Mouse (Mus musculus): ENCODE measurements at regions not wholly inside any gene's neighbourhood (a gene's known extent, or its start where the extent isn't known, plus 50 kb on each side); places are given as distances from the start of the nearest gene placed in this dataset.
"Not testable (repeated sequence)": the region's sequence is repeated elsewhere in the genome, so short reads cannot be mapped to it uniquely, and the experiment has no call there.

- no peaks in the 10 kb centered on the region for H3K36me3 ChIP-seq
- H3K4me1 ChIP-seq = no peaks in the 10 kb centered on the region
- H3K9me3 ChIP-seq = no peaks in the 10 kb centered on the region; the same call in 1 of the 2 replicates
- WGBS = 70% methylated on average over 2 of the region's 2 CpGs
- no peak for ATAC-seq (ENCODE audit: insufficient number of reproducible peaks, insufficient read depth, low FRiP score, low TSS enrichment, low read depth)
- no peak overlapping the region for H3K27ac ChIP-seq
- no peak overlapping the region for H3K4me3 ChIP-seq
- no peak overlapping the region for H3K9ac ChIP-seq
- no peaks in the 10 kb centered on the region for H3K27me3 ChIP-seq
- H3K4me2 ChIP-seq = no peak overlapping the region
Measured at GRCm38 (mm10) chr6:89169520-89169919, 192.9 kb downstream of the Plxna1 start.

DNA sequence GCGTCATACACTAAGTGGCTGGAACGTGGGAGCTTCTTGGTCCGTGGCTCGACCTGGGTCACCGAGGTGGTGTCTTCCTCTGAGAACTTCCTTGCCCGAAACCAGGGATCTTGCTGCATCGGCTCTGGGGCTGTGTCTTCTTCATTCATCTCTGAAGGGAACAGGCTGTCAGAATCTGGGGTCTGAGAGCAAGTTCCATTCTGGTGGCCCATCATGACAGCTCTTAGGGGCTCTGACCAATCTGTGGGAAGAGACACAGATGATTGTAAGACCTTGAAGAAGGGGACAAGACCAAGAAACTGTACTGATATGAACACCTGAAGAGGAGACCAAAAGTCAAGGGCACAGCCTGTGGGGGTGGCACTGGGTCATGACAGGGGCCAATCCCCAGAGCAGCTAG, 177.5 kb downstream of the Plxna1 start:
- H3K4me2 ChIP-seq; H3K4me1 ChIP-seq; ATAC-seq (ENCODE audit: insufficient number of reproducible peaks, insufficient read depth, low FRiP score, low TSS enrichment, low read depth); H3K36me3 ChIP-seq; H3K27ac ChIP-seq; H3K27me3 ChIP-seq; H3K4me3 ChIP-seq; H3K9me3 ChIP-seq; H3K9ac ChIP-seq: not testable (repeated sequence)
- 80% methylated on average over 2 of the region's 7 CpGs for WGBS

GRCm38 (mm10) chr6:89200514-89201284, 161.7 kb downstream of the Plxna1 start:
- H3K4me1 ChIP-seq; H3K27me3 ChIP-seq; ATAC-seq (ENCODE audit: insufficient number of reproducible peaks, insufficient read depth, low FRiP score, low TSS enrichment, low read depth); H3K9ac ChIP-seq; H3K9me3 ChIP-seq; H3K27ac ChIP-seq; H3K36me3 ChIP-seq: not testable (repeated sequence)
- Histone ChIP-seq H3K4me2 (peak overlapping the region; percentile 56), H3K4me3 (peak overlapping the region; percentile 32)
- WGBS = 9% methylated on average over 19 of the region's 19 CpGs

DNA sequence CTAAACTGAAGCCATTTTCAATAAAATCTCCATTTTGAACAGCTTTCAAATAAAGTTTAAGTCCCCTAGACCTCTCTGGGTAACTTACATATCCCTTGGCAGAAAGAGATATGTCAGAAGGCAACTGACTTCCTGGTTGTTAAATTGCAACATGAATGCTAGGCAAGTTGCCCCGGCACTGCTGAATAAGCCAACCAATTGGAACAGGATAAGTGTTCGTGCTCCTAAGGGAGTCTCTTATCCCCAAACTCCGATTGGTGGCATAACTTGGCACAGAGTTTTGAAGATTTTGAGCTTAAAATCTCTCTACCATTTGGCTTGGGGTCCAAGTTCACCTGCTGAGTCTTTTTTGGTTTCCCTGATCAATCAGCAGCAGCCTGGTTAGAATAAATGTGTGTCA, 147.4 kb downstream of the Plxna1 start:
- Histone ChIP-seq H3K36me3 (no peaks in the 10 kb centered on the region), H3K27me3 (no peaks in the 10 kb centered on the region), H3K4me1 (no peaks in the 10 kb centered on the region), H3K4me3 (no peak overlapping the region), H3K9ac (no peak overlapping the region), H3K27ac (no peak overlapping the region), H3K9me3 (no peaks in the 10 kb centered on the region), H3K4me2 (no peak overlapping the region)
- WGBS = 62% methylated on average over 3 of the region's 3 CpGs
- ATAC-seq (ENCODE audit: insufficient number of reproducible peaks, insufficient read depth, low FRiP score, low TSS enrichment, low read depth) = no peak

DNA sequence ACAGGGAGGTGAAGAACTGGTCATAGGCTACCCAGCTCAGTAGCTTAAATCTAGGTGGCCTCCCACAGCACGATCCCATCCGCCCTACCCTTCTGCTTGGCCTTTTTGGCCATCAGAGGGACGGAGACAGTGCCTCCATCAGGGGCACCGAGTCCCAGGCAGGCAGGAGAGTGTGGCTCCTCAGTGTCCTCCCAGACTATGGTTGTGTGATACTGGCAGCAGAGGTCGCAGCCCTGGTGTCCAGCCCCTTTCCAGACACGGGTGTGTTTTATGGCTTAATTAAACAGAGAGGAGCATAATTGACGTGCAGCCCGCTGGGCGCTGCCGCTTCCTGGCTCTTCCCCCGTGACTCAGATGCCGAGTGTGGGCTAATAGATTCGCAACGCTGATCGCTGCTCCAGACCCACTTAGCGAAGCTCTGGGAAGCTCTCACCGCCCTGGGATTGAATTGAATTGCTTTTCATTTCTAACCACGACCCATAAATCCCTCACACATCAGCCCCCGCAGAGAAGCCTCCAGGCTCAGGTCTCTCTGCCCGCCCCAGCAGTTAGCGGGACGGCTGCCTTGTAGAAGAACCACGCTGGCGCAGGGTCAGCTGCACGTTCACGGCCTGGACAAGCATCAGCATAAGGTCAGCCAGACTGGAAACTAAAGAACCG, 126.9 kb downstream of the Plxna1 start:
- H3K4me3 ChIP-seq = peak overlapping the region; percentile 14
- WGBS = 23% methylated on average over 27 of the region's 27 CpGs
- no peak for ATAC-seq (ENCODE audit: insufficient number of reproducible peaks, insufficient read depth, low FRiP score, low TSS enrichment, low read depth)
- no peaks in the 10 kb centered on the region for H3K9me3 ChIP-seq
- peak overlapping the region; percentile 52 for H3K4me2 ChIP-seq
- peak overlapping the region; percentile 54; the same call in 1 of the 2 replicates for H3K9ac ChIP-seq
- H3K4me1 ChIP-seq = peaks cover 16% of the 10 kb centered on the region
- H3K27ac ChIP-seq = no peak overlapping the region
- H3K36me3 ChIP-seq = no peaks in the 10 kb centered on the region
- H3K27me3 ChIP-seq = peaks cover 20% of the 10 kb centered on the region

DNA sequence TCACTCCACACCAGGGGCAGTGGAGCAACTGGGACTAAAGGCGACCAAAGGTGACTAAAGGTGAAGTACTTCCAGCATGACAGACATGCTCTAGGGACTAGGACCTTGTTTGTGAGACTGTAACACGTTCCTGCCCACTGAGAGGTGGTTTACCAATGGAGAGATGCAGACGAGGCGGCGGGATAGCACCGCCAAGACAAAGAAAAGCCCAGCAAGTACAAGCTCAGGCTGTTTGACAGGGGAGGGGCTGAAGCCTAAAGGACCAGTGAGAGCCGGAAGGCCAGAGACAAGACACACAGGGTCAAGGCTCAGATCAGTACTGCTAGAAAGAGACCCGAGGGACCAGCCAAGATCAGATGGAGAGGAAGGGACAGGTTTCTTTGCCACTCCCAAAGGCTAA, 126.2 kb downstream of the Plxna1 start:
- no peaks in the 10 kb centered on the region for H3K9me3 ChIP-seq
- no peak overlapping the region for H3K4me3 ChIP-seq
- 19% methylated on average over 8 of the region's 8 CpGs for WGBS
- no peaks in the 10 kb centered on the region for H3K36me3 ChIP-seq
- H3K27me3 ChIP-seq = peaks cover 20% of the 10 kb centered on the region
- H3K27ac ChIP-seq = no peak overlapping the region
- H3K4me2 ChIP-seq = peak overlapping the region; percentile 52
- H3K4me1 ChIP-seq = peaks cover 16% of the 10 kb centered on the region
- no peak overlapping the region; the same call in 1 of the 2 replicates for H3K9ac ChIP-seq
- ATAC-seq (ENCODE audit: insufficient number of reproducible peaks, insufficient read depth, low FRiP score, low TSS enrichment, low read depth) = no peak

DNA sequence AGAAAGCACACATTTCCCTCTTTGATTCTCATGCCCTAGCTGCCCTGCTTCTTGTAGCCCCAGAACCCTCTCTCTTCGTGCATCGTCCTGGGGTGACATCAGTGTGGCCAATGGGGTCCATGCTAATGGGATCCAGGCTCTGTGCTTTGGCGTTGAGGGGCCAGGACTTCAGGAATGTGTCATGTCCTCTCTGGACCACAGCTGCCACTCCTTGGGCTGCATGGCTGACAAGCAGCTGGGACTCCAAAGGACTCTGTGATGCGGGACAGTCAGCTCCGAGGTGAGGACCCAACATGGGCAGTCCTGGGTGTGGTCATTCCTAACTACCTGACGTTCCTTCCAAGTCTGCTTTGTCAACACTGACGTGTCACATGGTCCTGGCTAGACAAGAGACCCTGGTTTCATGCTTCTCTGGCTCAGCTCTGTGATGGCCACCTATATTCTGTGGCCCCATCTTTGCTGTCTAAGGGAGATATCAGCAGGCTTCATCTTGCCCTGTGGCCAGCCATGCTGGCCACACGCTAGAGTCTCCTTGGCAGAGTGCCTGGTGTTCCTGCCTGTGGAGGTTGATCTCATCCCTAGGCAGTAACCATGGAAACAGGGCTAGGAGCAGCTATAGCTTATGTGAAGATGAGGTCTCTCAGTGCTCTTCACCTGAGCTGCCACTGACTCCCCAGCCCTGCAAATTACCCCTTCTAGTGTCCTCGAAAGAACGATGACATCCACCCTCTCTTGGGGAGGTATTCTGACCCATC, 125.4 kb downstream of the Plxna1 start:
- Histone ChIP-seq H3K36me3 (no peaks in the 10 kb centered on the region), H3K27me3 (peaks cover 20% of the 10 kb centered on the region), H3K27ac (no peak overlapping the region), H3K9me3 (no peaks in the 10 kb centered on the region), H3K9ac (no peak overlapping the region), H3K4me1 (peaks cover 16% of the 10 kb centered on the region), H3K4me2 (no peak overlapping the region), H3K4me3 (no peak overlapping the region)
- WGBS = 78% methylated on average over 10 of the region's 10 CpGs
- ATAC-seq (ENCODE audit: insufficient number of reproducible peaks, insufficient read depth, low FRiP score, low TSS enrichment, low read depth) = no peak

GRCm38 (mm10) chr6:89238871-89239270, 123.5 kb downstream of the Plxna1 start:
- no peaks in the 10 kb centered on the region for H3K36me3 ChIP-seq
- peaks cover 16% of the 10 kb centered on the region for H3K4me1 ChIP-seq
- H3K4me3 ChIP-seq = no peak overlapping the region
- 47% methylated on average over 14 of the region's 14 CpGs for WGBS
- H3K9ac ChIP-seq = no peak overlapping the region
- ATAC-seq (ENCODE audit: insufficient number of reproducible peaks, insufficient read depth, low FRiP score, low TSS enrichment, low read depth) = no peak
- no peak overlapping the region for H3K27ac ChIP-seq
- H3K27me3 ChIP-seq = peaks cover 20% of the 10 kb centered on the region
- H3K4me2 ChIP-seq = no peak overlapping the region
- no peaks in the 10 kb centered on the region for H3K9me3 ChIP-seq

GRCm38 (mm10) chr6:89239511-89239910, 122.9 kb downstream of the Plxna1 start:
- Histone ChIP-seq H3K9me3 (no peaks in the 10 kb centered on the region), H3K36me3 (no peaks in the 10 kb centered on the region), H3K9ac (no peak overlapping the region), H3K4me2 (no peak overlapping the region), H3K4me1 (peaks cover 16% of the 10 kb centered on the region), H3K27me3 (peaks cover 19% of the 10 kb centered on the region), H3K27ac (no peak overlapping the region), H3K4me3 (no peak overlapping the region)
- ATAC-seq (ENCODE audit: insufficient number of reproducible peaks, insufficient read depth, low FRiP score, low TSS enrichment, low read depth) = no peak
- WGBS = 48% methylated on average over 8 of the region's 8 CpGs

DNA sequence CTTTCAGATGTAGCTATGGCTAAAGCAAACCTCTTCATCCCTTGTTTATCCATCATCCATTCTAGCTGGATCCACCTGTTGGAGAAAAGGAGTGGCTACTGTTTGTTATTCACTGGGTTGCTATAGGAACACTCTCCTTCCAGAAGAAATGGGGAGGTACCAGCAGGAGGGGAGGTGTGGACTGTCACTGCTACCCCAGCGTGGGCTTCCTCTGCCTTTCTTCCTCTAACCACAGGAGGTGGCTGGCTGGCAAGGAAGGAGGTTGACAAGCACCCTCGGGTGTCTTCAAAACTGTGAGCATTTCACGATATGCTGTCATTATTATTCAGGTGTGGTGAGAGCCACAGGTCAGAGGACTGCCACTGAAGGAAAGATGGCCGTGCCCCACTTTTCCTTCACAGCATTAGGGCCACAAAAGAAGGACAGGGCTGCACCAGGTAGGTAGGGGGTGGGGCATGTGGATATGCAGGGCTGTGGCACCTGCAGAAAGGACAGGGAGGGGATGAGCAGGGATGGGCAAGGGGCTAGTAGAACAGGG, 122.2 kb downstream of the Plxna1 start:
- Histone ChIP-seq H3K4me1 (peaks cover 16% of the 10 kb centered on the region), H3K9me3 (no peaks in the 10 kb centered on the region), H3K9ac (no peak overlapping the region), H3K36me3 (no peaks in the 10 kb centered on the region), H3K4me3 (no peak overlapping the region), H3K27me3 (peaks cover 12% of the 10 kb centered on the region), H3K4me2 (no peak overlapping the region), H3K27ac (no peak overlapping the region)
- no peak for ATAC-seq (ENCODE audit: insufficient number of reproducible peaks, insufficient read depth, low FRiP score, low TSS enrichment, low read depth)
- 33% methylated on average over 4 of the region's 4 CpGs for WGBS

GRCm38 (mm10) chr6:89242371-89243288, 119.8 kb downstream of the Plxna1 start:
- no peak; the same call in 1 of the 2 replicates for ATAC-seq (ENCODE audit: insufficient number of reproducible peaks, insufficient read depth, low FRiP score, low TSS enrichment, low read depth)
- H3K4me3 ChIP-seq = no peak overlapping the region
- no peaks in the 10 kb centered on the region for H3K36me3 ChIP-seq
- H3K27me3 ChIP-seq = peaks cover 6% of the 10 kb centered on the region; the same call in 1 of the 2 replicates
- H3K4me2 ChIP-seq = no peak overlapping the region
- no peaks in the 10 kb centered on the region for H3K9me3 ChIP-seq
- no peak overlapping the region for H3K27ac ChIP-seq
- H3K9ac ChIP-seq = no peak overlapping the region
- 29% methylated on average over 17 of the region's 18 CpGs for WGBS
- peaks cover 9% of the 10 kb centered on the region for H3K4me1 ChIP-seq
